Mouse (Mus musculus) liver, adult 2 months (tissue): ENCODE results near the gene Mymx. TPM values are rescaled to one million over a fixed set of nuclear protein-coding genes. Genes with fewer than 3 reads are reported as not detected.

Source experiments
- DNase-seq: peaks from one replicate; pipeline ENCODE4 v3.0.0-alpha.2; 2011; ENCODE audit warnings: low read depth, low spot score; ENCODE audit errors: extremely low read depth
- H3K27ac ChIP-seq: fragments of 200-500 bp; replicated peaks from 2 replicates; pipeline ENCODE4 v1.5.1; 2012; ENCODE audit warnings: low read depth, mild to moderate bottlenecking, control low read depth, inconsistent platforms, low read length; ENCODE audit not compliant: insufficient read depth
- H3K27me3 ChIP-seq: fragments of 200-500 bp; 2 replicates; pipeline ENCODE4 v1.6.1; 2012; ENCODE audit warnings: mild to moderate bottlenecking, moderate library complexity, low read length, inconsistent platforms; ENCODE audit not compliant: control insufficient read depth, insufficient read depth
- H3K36me3 ChIP-seq: fragments of 200-500 bp; 2 replicates; pipeline ENCODE4 v1.6.1; 2012; ENCODE audit warnings: low read length, inconsistent platforms; ENCODE audit not compliant: control insufficient read depth, insufficient read depth
- H3K4me1 ChIP-seq: fragments of 200-500 bp; 2 replicates; pipeline ENCODE4 v1.6.1; 2011; ENCODE audit warnings: low read length; ENCODE audit not compliant: control insufficient read depth, insufficient read depth
- H3K4me3 ChIP-seq: fragments of 200-500 bp; 2 replicates; pipeline ENCODE4 v1.5.1; 2011; ENCODE audit warnings: low read depth, mild to moderate bottlenecking, control low read depth, low read length, moderate library complexity; ENCODE audit not compliant: insufficient read depth
- H3K79me2 ChIP-seq: fragments of 200-500 bp; 2 replicates; pipeline ENCODE4 v1.6.1; 2012; ENCODE audit warnings: inconsistent platforms, mild to moderate bottlenecking, low read length, moderate library complexity; ENCODE audit not compliant: control insufficient read depth, insufficient read depth
- H3K9ac ChIP-seq: fragments of 200-500 bp; 2 replicates; pipeline ENCODE4 v1.6.1; 2012; ENCODE audit warnings: low read depth, mild to moderate bottlenecking, control low read depth, inconsistent platforms, low read length
- CTCF ChIP-seq: fragments of 200-500 bp; IDR thresholded peaks from 2 replicates; pipeline ENCODE4 v1.5.1; 2011; ENCODE audit warnings: low read depth, low read length, control low read depth
- POLR2A ChIP-seq: fragments of 200-500 bp; IDR thresholded peaks from 2 replicates; pipeline ENCODE4 v1.6.1; 2011; ENCODE audit warnings: low read length, control low read depth; ENCODE audit not compliant: insufficient read depth; ENCODE audit errors: extremely low read depth
- WGBS: fragments of 180-500 bp; shearing (Covaris S2); methylation state at CpG from one replicate; pipeline ENCODE4 v1.1.7; 2018; 5-methylcytosine and 5-hydroxymethylcytosine counted together
- polyA plus RNA-seq: library from polyadenylated mRNA; depleted of rRNA; stranded (reverse); fragments of >200 nt; gene quantifications from 2 replicates; pipeline ENCODE4 v1.2.3, GENCODE M21; 2012
- total RNA-seq: library from RNA; depleted of rRNA; stranded (reverse); fragments of >200 nt; gene quantifications from 2 replicates; pipeline ENCODE4 v1.2.3, GENCODE M21; 2014

Gene Mymx
- total and polyA plus RNA-seq, 2 experiments = not detected

DNA sequence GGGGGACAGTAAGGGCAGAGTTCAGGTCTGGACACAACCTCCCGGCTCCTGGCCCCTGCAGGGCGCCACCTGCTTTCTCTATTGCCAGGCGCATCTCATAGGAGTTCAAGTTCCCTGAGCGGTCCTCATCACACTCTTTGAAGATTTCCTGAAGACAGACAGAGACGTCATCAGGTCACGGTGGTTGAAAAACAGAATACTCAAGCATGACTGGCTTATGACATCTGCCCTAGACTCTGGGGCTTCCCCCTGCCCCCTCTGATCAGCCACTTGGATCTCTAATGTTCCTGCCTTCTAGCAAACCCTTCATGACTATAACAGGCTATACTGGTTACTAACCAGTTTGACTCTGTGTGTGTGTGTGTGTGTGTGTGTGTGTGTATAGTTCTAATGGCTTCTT, 30.0 kb upstream of the Mymx start:
- Histone ChIP-seq H3K27ac (no peak overlapping the region), H3K27me3 (no peaks in the 10 kb centered on the region), H3K36me3 (no peaks in the 10 kb centered on the region), H3K79me2 (no peaks in the 10 kb centered on the region), H3K4me1 (peaks cover 7% of the 10 kb centered on the region), H3K9ac (no peak overlapping the region), H3K4me3 (no peak overlapping the region)
- DNase-seq = no peak
- TF ChIP-seq POLR2A (no peak), CTCF (no peak)
- WGBS = 81% methylated on average over 6 of the region's 6 CpGs

DNA sequence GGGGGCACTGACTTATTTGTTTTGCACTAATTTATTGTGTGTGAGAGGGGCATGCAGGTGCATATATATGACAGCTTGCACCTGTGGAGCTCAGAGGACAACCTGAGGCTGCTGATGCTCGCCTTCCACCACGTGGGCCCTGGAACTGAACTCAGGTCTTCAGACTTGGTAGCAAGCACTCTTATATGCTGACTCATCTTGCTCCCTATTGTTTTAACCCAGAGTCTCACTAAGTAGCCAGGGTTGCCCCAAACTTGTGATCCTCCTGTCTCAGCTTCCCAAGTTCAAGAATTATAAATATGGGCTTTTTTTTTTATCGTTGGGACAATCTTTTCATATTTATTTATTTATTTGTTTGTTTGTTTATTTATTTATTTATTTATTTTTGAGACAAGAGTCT, 29.1 kb upstream of the Mymx start:
- H3K9ac ChIP-seq = no peak overlapping the region
- no peaks in the 10 kb centered on the region for H3K36me3 ChIP-seq
- H3K4me1 ChIP-seq = peaks cover 11% of the 10 kb centered on the region
- no peaks in the 10 kb centered on the region for H3K27me3 ChIP-seq
- no peaks in the 10 kb centered on the region for H3K79me2 ChIP-seq
- WGBS = 70% methylated on average over 3 of the region's 3 CpGs
- H3K4me3 ChIP-seq = no peak overlapping the region
- no peak for DNase-seq
- no peak for TF ChIP-seq CTCF
- TF ChIP-seq POLR2A = no peak
- no peak overlapping the region for H3K27ac ChIP-seq

DNA sequence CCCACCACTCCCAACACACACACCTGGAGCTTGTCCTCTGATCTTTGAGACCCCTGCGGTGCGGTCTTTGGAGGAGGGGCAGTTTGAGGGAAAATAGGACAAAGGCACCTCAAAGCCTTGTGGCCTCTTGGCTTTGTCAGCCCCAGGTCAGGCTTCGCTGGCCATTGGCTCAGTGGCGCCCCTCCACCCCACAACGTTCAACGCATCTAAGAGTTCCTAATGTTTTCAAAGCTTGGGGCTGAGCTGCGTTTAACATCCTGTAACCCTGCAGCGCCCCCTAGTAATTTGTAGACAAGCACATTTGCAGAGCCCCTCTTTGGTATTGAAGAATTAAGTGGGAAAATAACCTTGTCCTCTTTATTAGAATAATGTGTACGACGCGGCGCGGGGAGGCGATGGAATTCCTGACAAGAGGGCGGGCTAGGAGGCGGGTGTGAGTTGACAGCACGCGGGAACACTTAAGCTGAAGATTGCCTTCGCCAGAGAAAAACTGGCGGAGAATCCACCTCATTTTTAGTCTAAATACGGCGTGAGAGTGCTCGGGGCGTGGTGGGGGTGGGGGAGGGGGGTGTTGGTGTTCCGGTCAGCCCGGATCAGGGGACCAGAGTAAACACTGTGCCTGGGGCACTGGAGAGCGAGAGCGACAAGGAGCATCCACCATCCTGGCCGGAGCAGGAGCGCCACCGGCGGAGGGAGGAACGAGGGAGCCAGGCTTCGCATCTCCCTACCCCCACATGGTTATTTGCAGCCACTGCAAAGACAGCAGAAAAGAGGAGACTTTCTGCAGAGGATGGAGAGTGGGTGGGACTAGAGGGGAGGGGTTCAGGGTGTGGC, 28.2 kb upstream of the Mymx start:
- peak overlapping the region; percentile 12; the same call in 1 of the 2 replicates for H3K27ac ChIP-seq
- peak; percentile 57 for DNase-seq
- H3K4me3 ChIP-seq = peak overlapping the region; percentile 12; the same call in 1 of the 2 replicates
- peak overlapping the region; percentile 43 for H3K9ac ChIP-seq
- no peaks in the 10 kb centered on the region for H3K27me3 ChIP-seq
- WGBS = 5% methylated on average over 34 of the region's 34 CpGs
- no peaks in the 10 kb centered on the region for H3K36me3 ChIP-seq
- no peaks in the 10 kb centered on the region for H3K79me2 ChIP-seq
- TF ChIP-seq POLR2A (no peak), CTCF (peak; percentile 58)
- peaks cover 11% of the 10 kb centered on the region for H3K4me1 ChIP-seq

DNA sequence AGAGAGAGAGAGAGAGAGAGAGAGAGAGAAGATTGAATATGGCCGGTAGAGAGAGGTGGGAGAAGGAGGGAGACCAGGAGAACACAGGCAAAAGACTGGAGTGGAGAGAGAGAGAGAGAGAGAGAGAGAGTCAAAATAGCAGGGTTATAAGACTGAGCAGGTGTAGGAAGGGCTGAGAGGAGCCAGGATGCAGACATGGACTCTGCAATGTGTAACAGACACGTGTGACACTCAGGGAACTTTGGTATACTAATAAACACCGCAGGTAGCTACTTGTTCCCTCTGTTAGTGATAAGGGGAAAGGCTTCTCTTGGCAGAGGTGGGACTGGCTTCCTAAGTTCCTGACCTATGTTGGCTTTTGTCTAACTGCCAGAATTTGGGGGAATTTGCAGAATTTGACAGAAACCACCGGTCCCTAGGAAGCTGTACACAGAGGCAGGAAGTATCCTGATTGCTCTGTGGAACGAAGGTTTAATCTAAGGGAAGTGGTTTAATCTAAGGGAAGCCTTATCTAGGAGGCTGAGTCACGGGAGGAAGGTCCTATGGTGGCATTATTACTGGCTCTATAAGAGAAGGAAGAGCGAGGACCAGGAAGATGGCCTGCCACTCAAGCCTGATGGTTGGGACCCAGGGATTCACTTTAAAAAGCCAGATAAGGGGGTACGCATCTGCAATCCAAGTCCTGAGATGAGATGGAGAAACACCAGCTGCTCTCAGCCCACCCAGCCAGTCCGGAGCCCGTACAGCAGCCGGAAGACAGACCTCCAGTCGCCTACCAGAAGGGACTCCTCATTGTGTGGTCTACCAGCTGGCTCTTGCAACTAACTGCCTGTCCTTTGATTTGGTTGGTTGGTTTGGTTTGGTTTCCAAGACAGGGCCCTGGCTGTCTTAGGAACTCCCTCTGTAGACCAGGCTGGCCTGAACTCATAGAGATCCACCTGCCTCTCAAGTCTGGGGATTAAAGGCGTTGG, 27.3 kb upstream of the Mymx start:
- DNase-seq = peak; percentile 33
- peak overlapping the region; percentile 12 for H3K27ac ChIP-seq
- H3K36me3 ChIP-seq = no peaks in the 10 kb centered on the region
- no peak for TF ChIP-seq POLR2A
- no peaks in the 10 kb centered on the region for H3K27me3 ChIP-seq
- WGBS = 70% methylated on average over 13 of the region's 13 CpGs
- no peaks in the 10 kb centered on the region for H3K79me2 ChIP-seq
- H3K4me3 ChIP-seq = no peak overlapping the region
- H3K4me1 ChIP-seq = peaks cover 11% of the 10 kb centered on the region
- H3K9ac ChIP-seq = no peak overlapping the region

DNA sequence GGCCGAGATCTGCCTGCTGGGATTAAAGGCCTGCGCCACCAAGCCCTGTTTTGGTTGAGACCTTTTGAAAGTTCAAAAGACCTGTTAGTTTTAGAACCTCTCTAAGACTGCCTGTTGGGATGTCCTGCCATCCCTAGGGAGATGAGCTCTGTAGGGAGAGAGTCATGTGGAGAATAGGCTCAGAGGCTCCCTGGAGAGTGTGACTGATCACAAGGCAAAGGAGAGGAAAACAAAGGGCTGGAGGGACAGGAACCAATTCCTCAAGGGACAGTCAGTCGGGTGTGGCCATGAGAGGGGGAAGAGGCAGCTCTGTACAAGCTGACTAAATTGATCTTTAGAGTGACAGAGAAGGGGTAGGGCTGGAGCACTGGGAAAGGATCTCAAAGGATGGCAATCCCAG, 26.3 kb upstream of the Mymx start:
- H3K4me1 ChIP-seq = peaks cover 11% of the 10 kb centered on the region
- no peaks in the 10 kb centered on the region for H3K27me3 ChIP-seq
- no peak overlapping the region for H3K4me3 ChIP-seq
- WGBS = 49% methylated on average over 3 of the region's 3 CpGs
- no peak overlapping the region for H3K27ac ChIP-seq
- no peaks in the 10 kb centered on the region for H3K79me2 ChIP-seq
- TF ChIP-seq CTCF = no peak
- TF ChIP-seq POLR2A = no peak
- H3K36me3 ChIP-seq = no peaks in the 10 kb centered on the region
- no peak overlapping the region for H3K9ac ChIP-seq
- DNase-seq = no peak
